In the genomic region with DNA sequence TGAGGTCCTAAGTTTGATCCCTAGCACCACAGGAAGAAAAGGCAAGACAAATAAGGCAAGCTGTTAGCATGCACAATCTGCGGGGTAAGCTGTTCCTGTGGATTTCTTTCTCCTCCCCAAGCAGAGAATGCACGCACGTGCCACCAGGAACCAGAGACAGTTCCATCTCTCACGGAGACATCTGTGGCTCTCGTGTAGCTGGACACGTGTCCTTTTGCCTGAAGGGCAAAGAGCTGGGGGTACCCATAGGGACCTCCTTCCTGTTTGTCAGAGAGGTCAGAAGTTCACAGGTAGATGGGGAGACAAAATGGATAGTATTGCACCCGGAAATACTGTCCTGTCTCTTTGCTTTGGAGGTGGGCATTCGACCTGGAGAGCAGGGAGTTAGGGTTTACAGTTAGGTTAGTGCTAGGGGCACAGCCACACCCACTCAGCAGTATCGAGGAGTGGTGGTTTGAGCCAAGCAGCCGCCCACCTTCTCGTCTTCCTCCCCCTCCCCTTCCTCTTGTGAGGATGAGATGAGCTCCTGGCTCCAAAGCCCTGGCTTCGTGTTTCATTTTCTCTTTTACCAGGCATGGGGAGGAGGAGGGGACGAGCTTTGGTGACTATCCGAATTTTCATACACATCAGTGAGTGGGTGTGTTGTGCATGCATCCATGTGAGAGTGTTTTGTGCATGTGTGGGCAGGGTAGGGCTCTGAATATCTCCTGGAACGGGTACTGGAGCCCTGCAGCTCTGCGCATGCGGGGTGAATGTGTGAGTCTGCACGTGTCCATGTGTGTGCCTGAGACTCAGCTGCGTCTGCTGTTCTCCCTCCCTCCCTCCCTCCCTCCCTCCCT, we compare ENCODE assay signal across 8 mouse cellular contexts. TPM values are rescaled to one million over a fixed set of nuclear protein-coding genes. Genes with fewer than 3 reads are reported as not detected.
DNase-seq lines count a peak whose midpoint lies in the region; TF ChIP-seq lines count a peak whose summit lies in the region.

No protein-coding gene starts in this region.

- no peak for TF ChIP-seq POLR2A in small intestine, adult 2 months (IDR thresholded peaks at IDR 0.05; ENCODE audit: low read depth, low read length)

- peaks cover 58% of the 10 kb centered on the region for H3K4me1 ChIP-seq in small intestine, adult 2 months (ENCODE audit: control insufficient read depth, insufficient read depth, insufficient read length, low read length)

- 2% methylated on average over 19 of the region's 19 CpGs for WGBS in small intestine, adult 2 months

- TF ChIP-seq CTCF in small intestine, adult 2 months (IDR thresholded peaks at IDR 0.05; ENCODE audit: extremely low read depth, insufficient read length, insufficient replicate concordance, low read depth, low read length): no peak

- H3K4me3 ChIP-seq in small intestine, adult 2 months (ENCODE audit: low read depth, low read length): peak overlapping the region; percentile 46

- H3K36me3 ChIP-seq in small intestine, adult 2 months (ENCODE audit: control insufficient read depth, insufficient read depth, low read length): no peaks in the 10 kb centered on the region

- H3K27me3 ChIP-seq in small intestine, adult 2 months (ENCODE audit: control insufficient read depth, insufficient read depth, low read length): no peaks in the 10 kb centered on the region

- intact Hi-C loops in left cerebral cortex, postnatal 4 days (cut with DNase I): no loop called here

- H3K27ac ChIP-seq in small intestine, adult 2 months (ENCODE audit: insufficient read depth, low read depth, low read length): peak overlapping the region; percentile 94

- DNase-seq in 416B (ENCODE audit: low read depth): peak; percentile 94
- DNase-seq in adrenal gland, adult 2 months: peak; percentile 89
- DNase-seq in embryo, embryonic 9.5 days (ENCODE audit: extremely low spot score): peak; percentile 74
- DNase-seq in heart, adult 18-20 months: peak; percentile 88 to 91
- peak; percentile 90 for DNase-seq in kidney, adult 11 months
- peak; percentile 94 for DNase-seq in left cerebral cortex, postnatal 4 days
- DNase-seq in mesoderm, embryonic 11.5 days (ENCODE audit: low read depth, low spot score): peak; percentile 82

RNA-seq across cellular contexts. Expression of a gene that starts 6.6 kb away (rescaled TPM):
- total RNA-seq in adrenal gland, adult 2 months (2021): 10 to 100 TPM; 84.6 to 86.1 TPM
- 105 and 132 TPM in 2 replicates for polyA plus RNA-seq in adrenal gland, adult 2 months (2012; rRNA removed)
- 100 to 1,000 TPM in 1 of 2 experiments, 10 to 100 TPM in 1; 99.7 to 103 TPM for total RNA-seq in heart, adult 18-20 months (2021)
- total RNA-seq in left cerebral cortex, postnatal 4 days (2021): 1,000 to 10,000 TPM; 1,274 to 1,289 TPM
- polyA plus RNA-seq in small intestine, adult 2 months (2012; rRNA removed): 46.5 and 128 TPM in 2 replicates

RNA-seq across cellular contexts. Expression of a gene that starts 17.8 kb away (rescaled TPM):
- total RNA-seq in adrenal gland, adult 2 months (2021): 10 to 100 TPM; 45.3 to 55.1 TPM
- polyA plus RNA-seq in adrenal gland, adult 2 months (2012; rRNA removed): 74.3 and 99.6 TPM in 2 replicates
- total RNA-seq in heart, adult 18-20 months (2021): 10 to 100 TPM; 42.0 to 44.2 TPM
- total RNA-seq in left cerebral cortex, postnatal 4 days (2021): 10 to 100 TPM; 96.8 to 99.4 TPM
- 23.8 and 49.5 TPM in 2 replicates for polyA plus RNA-seq in small intestine, adult 2 months (2012; rRNA removed)

RNA-seq across cellular contexts. Expression of a gene that starts 28.1 kb away (rescaled TPM):
- 100 to 1,000 TPM; 135 to 155 TPM for total RNA-seq in adrenal gland, adult 2 months (2021)
- 404 and 577 TPM in 2 replicates for polyA plus RNA-seq in adrenal gland, adult 2 months (2012; rRNA removed)
- 10 to 100 TPM; 54.2 to 67.6 TPM for total RNA-seq in heart, adult 18-20 months (2021)
- 10 to 100 TPM; 31.9 TPM for total RNA-seq in left cerebral cortex, postnatal 4 days (2021)
- polyA plus RNA-seq in small intestine, adult 2 months (2012; rRNA removed): 59.8 and 206 TPM in 2 replicates

RNA-seq across cellular contexts. Expression of a gene that starts 46.0 kb away (rescaled TPM):
- not detected for total RNA-seq in adrenal gland, adult 2 months (2021)
- 0.26 TPM in 1 of 2 replicates, not detected in the other for polyA plus RNA-seq in adrenal gland, adult 2 months (2012; rRNA removed)
- total RNA-seq in heart, adult 18-20 months (2021): not detected
- not detected for total RNA-seq in left cerebral cortex, postnatal 4 days (2021)
- polyA plus RNA-seq in small intestine, adult 2 months (2012; rRNA removed): 0.10 TPM in 1 of 2 replicates, not detected in the other

RNA-seq across cellular contexts. Expression of a gene that starts 48.2 kb away (rescaled TPM):
- total RNA-seq in adrenal gland, adult 2 months (2021): 10 to 100 TPM; 80.9 to 98.0 TPM
- polyA plus RNA-seq in adrenal gland, adult 2 months (2012; rRNA removed): 63.2 and 65.0 TPM in 2 replicates
- total RNA-seq in heart, adult 18-20 months (2021): 10 to 100 TPM; 71.7 to 73.3 TPM
- 100 to 1,000 TPM; 163 to 166 TPM for total RNA-seq in left cerebral cortex, postnatal 4 days (2021)
- polyA plus RNA-seq in small intestine, adult 2 months (2012; rRNA removed): 19.8 and 38.5 TPM in 2 replicates

Comparison
In these comparisons a context has a peak if more than half of its experiments do, and no peak if none do; other contexts are left out.
1. Peak in every context shown above with its lines: DNase-seq, H3K4me3 ChIP-seq and H3K27ac ChIP-seq.
2. RNA of a gene that starts 6.6 kb away (total RNA-seq): 1,274 to 1,289 TPM in left cerebral cortex, postnatal 4 days; 99.7 to 103 TPM in heart, adult 18-20 months and 84.6 to 86.1 TPM in adrenal gland, adult 2 months; every median in the first group is over 10 times any median in the second.